Mouse (Mus musculus): ENCODE results near the gene Tmem204. TPM values are rescaled to one million over a fixed set of nuclear protein-coding genes. Genes with fewer than 3 reads are reported as not detected.

Tmem204 gene
- polyA plus RNA-seq, 1 experiment from 2014 or later, result 186 TPM

- Histone ChIP-seq H3K4me1 (ENCODE audit: insufficient read depth, low read depth, low read length) (peaks cover 13% of the 10 kb centered on the region; the same call in 1 of the 2 replicates), H3K4me3 (ENCODE audit: low read depth, low read length) (no peak overlapping the region), H3K27me3 (replicated peaks; ENCODE audit: insufficient read depth, low read length) (no peaks in the 10 kb centered on the region), H3K4me2 (replicated peaks; ENCODE audit: low read depth, low read length) (no peak overlapping the region), H3K27ac (ENCODE audit: low read length) (no peak overlapping the region), H3K9me3 (ENCODE audit: low read length) (no peaks in the 10 kb centered on the region), H3K36me3 (ENCODE audit: insufficient read depth, low read length) (peaks cover 48% of the 10 kb centered on the region), H3K9ac (replicated peaks; ENCODE audit: low read depth) (no peak overlapping the region)
- ATAC-seq (no peak), DNase-seq (ENCODE audit: low spot score) (no peak)
- no peak for TF ChIP-seq EP300 (IDR thresholded peaks at IDR 0.05)
- no peak for TF ChIP-seq CTCF (IDR thresholded peaks at IDR 0.05)
- 79% methylated on average over 4 of the region's 4 CpGs for WGBS
Measured at GRCm38 (mm10) chr17:25063261-25063660, 20.1 kb downstream of the Tmem204 start.

DNA sequence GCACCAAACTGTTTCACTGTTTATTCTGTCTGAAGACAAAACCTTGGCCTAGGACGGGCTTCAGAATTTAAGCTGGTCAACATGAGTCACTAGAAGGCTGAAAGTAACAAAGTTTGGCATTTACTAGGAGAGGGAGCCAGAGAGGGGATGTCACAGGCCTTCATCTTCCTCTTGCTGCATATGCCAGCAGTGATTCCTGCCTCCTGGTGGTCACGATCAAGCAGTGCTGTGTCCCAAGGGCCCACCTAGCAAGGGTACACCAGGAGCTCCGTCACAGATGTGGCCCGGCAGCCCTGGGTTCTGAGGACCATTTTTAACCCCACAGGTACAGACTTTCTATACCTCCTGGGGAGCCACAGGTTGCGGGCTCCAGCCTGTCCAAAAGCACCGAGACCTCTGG, 26.4 kb downstream of the Tmem204 start:
- 85% methylated on average over 6 of the region's 6 CpGs for WGBS
- no peak for ATAC-seq
- Histone ChIP-seq H3K9ac (replicated peaks; ENCODE audit: low read depth) (no peak overlapping the region), H3K27me3 (replicated peaks; ENCODE audit: insufficient read depth, low read length) (no peaks in the 10 kb centered on the region), H3K9me3 (ENCODE audit: low read length) (no peaks in the 10 kb centered on the region), H3K36me3 (ENCODE audit: insufficient read depth, low read length) (peaks cover 44% of the 10 kb centered on the region), H3K4me1 (ENCODE audit: insufficient read depth, low read depth, low read length) (no peaks in the 10 kb centered on the region), H3K27ac (ENCODE audit: low read length) (no peak overlapping the region), H3K4me3 (ENCODE audit: low read depth, low read length) (no peak overlapping the region), H3K4me2 (replicated peaks; ENCODE audit: low read depth, low read length) (no peak overlapping the region)
- DNase-seq (ENCODE audit: low spot score), result no peak
- TF ChIP-seq EP300 (IDR thresholded peaks at IDR 0.05) (no peak), CTCF (IDR thresholded peaks at IDR 0.05) (peak; percentile 46)

GRCm38 (mm10) chr17:25053274-25053673, 30.1 kb downstream of the Tmem204 start:
- Histone ChIP-seq H3K9me3 (ENCODE audit: low read length) (no peaks in the 10 kb centered on the region), H3K27ac (ENCODE audit: low read length) (no peak overlapping the region), H3K9ac (replicated peaks; ENCODE audit: low read depth) (no peak overlapping the region), H3K4me2 (replicated peaks; ENCODE audit: low read depth, low read length) (no peak overlapping the region), H3K27me3 (replicated peaks; ENCODE audit: insufficient read depth, low read length) (no peaks in the 10 kb centered on the region), H3K36me3 (ENCODE audit: insufficient read depth, low read length) (peaks cover 22% of the 10 kb centered on the region), H3K4me1 (ENCODE audit: insufficient read depth, low read depth, low read length) (no peaks in the 10 kb centered on the region), H3K4me3 (ENCODE audit: low read depth, low read length) (no peak overlapping the region)
- DNase-seq (ENCODE audit: low spot score) (no peak), ATAC-seq (no peak)
- WGBS, result 79% methylated on average over 9 of the region's 9 CpGs
- no peak for TF ChIP-seq CTCF (IDR thresholded peaks at IDR 0.05)
- no peak for TF ChIP-seq EP300 (IDR thresholded peaks at IDR 0.05)

DNA sequence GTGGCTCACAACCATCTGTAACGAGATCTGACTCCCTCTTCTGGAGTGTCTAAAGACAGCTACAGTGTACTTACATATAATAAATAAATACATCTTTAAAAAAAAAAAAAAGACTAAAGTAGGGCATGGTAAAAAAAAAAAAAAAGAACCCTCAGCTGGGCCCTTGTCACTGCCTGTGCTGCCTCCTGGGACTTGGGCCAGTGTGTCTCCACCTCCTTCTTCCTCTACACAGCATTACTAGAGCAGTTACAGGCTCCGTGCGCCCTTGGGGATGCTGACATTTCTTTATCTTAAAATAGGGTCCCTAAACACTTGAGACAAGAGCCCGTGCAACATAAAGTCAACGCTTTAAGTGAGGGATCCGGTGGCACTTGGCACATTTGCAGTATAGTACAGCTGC, 36.2 kb downstream of the Tmem204 start:
- no peak for TF ChIP-seq EP300 (IDR thresholded peaks at IDR 0.05)
- TF ChIP-seq CTCF (IDR thresholded peaks at IDR 0.05), result no peak
- no peak for ATAC-seq

GRCm38 (mm10) chr17:25045281-25045680, 38.1 kb downstream of the Tmem204 start:
- TF ChIP-seq CTCF (IDR thresholded peaks at IDR 0.05) (no peak), EP300 (IDR thresholded peaks at IDR 0.05) (no peak)
- ATAC-seq, result no peak
- H3K36me3 ChIP-seq (ENCODE audit: insufficient read depth, low read length), result peaks cover 3% of the 10 kb centered on the region; the same call in 1 of the 2 replicates
- H3K4me1 ChIP-seq (ENCODE audit: insufficient read depth, low read depth, low read length), result no peaks in the 10 kb centered on the region
- WGBS, result 80% methylated on average over 4 of the region's 4 CpGs
- H3K9me3 ChIP-seq (ENCODE audit: low read length), result no peaks in the 10 kb centered on the region
- no peaks in the 10 kb centered on the region for H3K27me3 ChIP-seq (replicated peaks; ENCODE audit: insufficient read depth, low read length)
- H3K4me3 ChIP-seq (ENCODE audit: low read depth, low read length), result no peak overlapping the region
- no peak overlapping the region for H3K27ac ChIP-seq (ENCODE audit: low read length)
- H3K4me2 ChIP-seq (replicated peaks; ENCODE audit: low read depth, low read length), result no peak overlapping the region
- no peak overlapping the region for H3K9ac ChIP-seq (replicated peaks; ENCODE audit: low read depth)
- no peak for DNase-seq (ENCODE audit: low spot score)

More for the DNA sequence above, 36.2 kb downstream of the Tmem204 start:
- Histone ChIP-seq H3K27ac (ENCODE audit: low read length) (no peak overlapping the region), H3K9ac (replicated peaks; ENCODE audit: low read depth) (no peak overlapping the region), H3K4me2 (replicated peaks; ENCODE audit: low read depth, low read length) (no peak overlapping the region), H3K4me3 (ENCODE audit: low read depth, low read length) (no peak overlapping the region), H3K9me3 (ENCODE audit: low read length) (no peaks in the 10 kb centered on the region), H3K4me1 (ENCODE audit: insufficient read depth, low read depth, low read length) (no peaks in the 10 kb centered on the region), H3K27me3 (replicated peaks; ENCODE audit: insufficient read depth, low read length) (no peaks in the 10 kb centered on the region), H3K36me3 (ENCODE audit: insufficient read depth, low read length) (peaks cover 6% of the 10 kb centered on the region; the same call in 1 of the 2 replicates)
- 54% methylated on average over 5 of the region's 6 CpGs for WGBS
- DNase-seq (ENCODE audit: low spot score), result no peak

GRCm38 (mm10) chr17:25044879-25045278, 38.5 kb downstream of the Tmem204 start:
- WGBS, result 65% methylated on average over 7 of the region's 7 CpGs
- no peak overlapping the region for H3K4me2 ChIP-seq (replicated peaks; ENCODE audit: low read depth, low read length)
- DNase-seq (ENCODE audit: low spot score), result no peak
- H3K36me3 ChIP-seq (ENCODE audit: insufficient read depth, low read length), result peaks cover 3% of the 10 kb centered on the region; the same call in 1 of the 2 replicates
- no peaks in the 10 kb centered on the region for H3K9me3 ChIP-seq (ENCODE audit: low read length)
- no peak for ATAC-seq
- no peak overlapping the region for H3K27ac ChIP-seq (ENCODE audit: low read length)
- H3K27me3 ChIP-seq (replicated peaks; ENCODE audit: insufficient read depth, low read length), result no peaks in the 10 kb centered on the region
- TF ChIP-seq CTCF (IDR thresholded peaks at IDR 0.05) (no peak), EP300 (IDR thresholded peaks at IDR 0.05) (no peak)
- no peak overlapping the region for H3K4me3 ChIP-seq (ENCODE audit: low read depth, low read length)
- H3K9ac ChIP-seq (replicated peaks; ENCODE audit: low read depth), result no peak overlapping the region
- H3K4me1 ChIP-seq (ENCODE audit: insufficient read depth, low read depth, low read length), result no peaks in the 10 kb centered on the region

DNA sequence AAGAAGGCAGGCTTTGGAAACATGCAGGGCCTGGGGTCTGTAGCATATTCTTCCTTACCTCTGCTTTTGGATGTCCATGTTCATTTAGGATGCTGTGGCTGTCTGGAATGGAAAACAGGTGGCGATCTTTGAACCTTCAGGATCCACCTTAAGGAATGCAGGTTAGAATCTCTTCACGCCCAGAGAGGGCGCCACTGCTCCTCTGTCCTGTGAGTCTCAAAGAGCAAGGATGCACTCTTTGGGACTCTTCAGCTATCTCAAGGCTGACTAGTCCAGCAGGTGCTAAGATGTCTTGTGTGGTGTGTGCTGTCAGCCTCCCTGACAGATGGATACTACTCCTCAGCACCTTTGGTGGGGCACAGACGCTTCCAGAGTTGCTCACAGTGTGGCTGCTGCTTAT, 47.2 kb downstream of the Tmem204 start:
- peak; percentile 12 for DNase-seq (ENCODE audit: low spot score)

More for the DNA sequence above, 47.2 kb downstream of the Tmem204 start:
- no peaks in the 10 kb centered on the region for H3K9me3 ChIP-seq (ENCODE audit: low read length)
- TF ChIP-seq EP300 (IDR thresholded peaks at IDR 0.05) (no peak), CTCF (IDR thresholded peaks at IDR 0.05) (peak; percentile 62)
- no peak overlapping the region for H3K4me3 ChIP-seq (ENCODE audit: low read depth, low read length)
- no peak overlapping the region for H3K27ac ChIP-seq (ENCODE audit: low read length)
- peaks cover 9% of the 10 kb centered on the region; the same call in 1 of the 2 replicates for H3K36me3 ChIP-seq (ENCODE audit: insufficient read depth, low read length)
- H3K9ac ChIP-seq (replicated peaks; ENCODE audit: low read depth), result no peak overlapping the region
- H3K4me2 ChIP-seq (replicated peaks; ENCODE audit: low read depth, low read length), result no peak overlapping the region
- 54% methylated on average over 4 of the region's 4 CpGs for WGBS
- no peaks in the 10 kb centered on the region for H3K27me3 ChIP-seq (replicated peaks; ENCODE audit: insufficient read depth, low read length)
- no peaks in the 10 kb centered on the region for H3K4me1 ChIP-seq (ENCODE audit: insufficient read depth, low read depth, low read length)
- no peak for ATAC-seq

Measured in lung, postnatal 0 days (tissue).